Mouse (Mus musculus) heart, embryonic 12.5 days (tissue): ENCODE measurements around the gene Mettl21e. TPM values are rescaled to one million over a fixed set of nuclear protein-coding genes. Genes with fewer than 3 reads are reported as not detected.

Experiments used
- ATAC-seq: fragments of 200-750 bp; cut with Nextera tagmentation; 2 replicates; pipeline ENCODE4 v1.8.0; 2017; ENCODE audit warnings: moderate TSS enrichment, moderate library complexity; ENCODE audit not compliant: insufficient number of reproducible peaks, low FRiP score
- H3K27ac ChIP-seq: fragments of 300-500 bp; sonication (generic); 2 replicates; pipeline ENCODE4 v1.5.1; 2016; ENCODE audit warnings: mild to moderate bottlenecking, moderate library complexity; ENCODE audit not compliant: poor library complexity, severe bottlenecking
- H3K27me3 ChIP-seq: fragments of 300-500 bp; sonication (generic); replicated peaks from 2 replicates; pipeline ENCODE4 v1.6.1; 2016; ENCODE audit warnings: mild to moderate bottlenecking, moderate library complexity
- H3K36me3 ChIP-seq: fragments of 300-500 bp; sonication (generic); 2 replicates; pipeline ENCODE4 v1.6.1; 2016; ENCODE audit warnings: mild to moderate bottlenecking, moderate library complexity
- H3K4me1 ChIP-seq: fragments of 300-500 bp; sonication (generic); replicated peaks from 2 replicates; pipeline ENCODE4 v1.6.1; 2016; ENCODE audit warnings: mild to moderate bottlenecking
- H3K4me2 ChIP-seq: fragments of 300-500 bp; sonication (generic); 2 replicates; pipeline ENCODE4 v1.6.1; 2016; ENCODE audit warnings: mild to moderate bottlenecking, moderate library complexity
- H3K4me3 ChIP-seq: fragments of 300-500 bp; sonication (generic); 2 replicates; pipeline ENCODE4 v1.5.1; 2016; ENCODE audit warnings: mild to moderate bottlenecking
- H3K9ac ChIP-seq: fragments of 300-500 bp; sonication (generic); 2 replicates; pipeline ENCODE4 v1.6.1; 2016; ENCODE audit warnings: mild to moderate bottlenecking, moderate library complexity
- H3K9me3 ChIP-seq: fragments of 300-500 bp; sonication (generic); replicated peaks from 2 replicates; pipeline ENCODE4 v1.6.1; 2016; ENCODE audit warnings: mild to moderate bottlenecking, moderate library complexity
- WGBS: fragments of 180-500 bp; shearing (Covaris S2); methylation state at CpG from one replicate; pipeline ENCODE4 v1.1.7; 2016; 5-methylcytosine and 5-hydroxymethylcytosine counted together
- polyA plus RNA-seq: library from polyadenylated mRNA; unstranded; fragments of >200 nt; fragmentation: Nextera tagmentation; extraction: Ambion mirVana; gene quantifications from 2 replicates; pipeline ENCODE4 v1.2.1, GENCODE M21; 2016

Gene Mettl21e
- polyA plus RNA-seq, 1 experiment from 2014 or later: not detected

- WGBS: 12% methylated on average over 47 of the region's 47 CpGs
- Histone ChIP-seq H3K36me3 (no peaks in the 10 kb centered on the region), H3K9ac (peak overlapping the region; percentile 63), H3K4me2 (peak overlapping the region; percentile 97), H3K27me3 (no peaks in the 10 kb centered on the region), H3K9me3 (no peaks in the 10 kb centered on the region), H3K4me1 (peaks cover 9% of the 10 kb centered on the region; the same call in 1 of the 2 replicates), H3K4me3 (peak overlapping the region; percentile 56), H3K27ac (no peak overlapping the region)
- 0 out of 2 replicates have a peak, but pooled peaks have one; percentile 33 for ATAC-seq
Measured at GRCm38 (mm10) chr1:44198273-44199171, 20.2 kb downstream of the Mettl21e start.

- Histone ChIP-seq H3K4me2 (no peak overlapping the region), H3K27me3 (no peaks in the 10 kb centered on the region), H3K4me3 (no peak overlapping the region), H3K9me3 (no peaks in the 10 kb centered on the region), H3K4me1 (no peaks in the 10 kb centered on the region), H3K27ac (no peak overlapping the region), H3K9ac (no peak overlapping the region), H3K36me3 (peaks cover 13% of the 10 kb centered on the region)
- no peak for ATAC-seq
Measured at GRCm38 (mm10) chr1:44186396-44186795, 32.4 kb downstream of the Mettl21e start.

GRCm38 (mm10) chr1:44178086-44178485 lies 40.7 kb downstream of the Mettl21e start:
- H3K9me3 ChIP-seq: no peaks in the 10 kb centered on the region
- H3K4me3 ChIP-seq: no peak overlapping the region
- H3K4me1 ChIP-seq: no peaks in the 10 kb centered on the region
- no peak for ATAC-seq
- no peaks in the 10 kb centered on the region for H3K27me3 ChIP-seq
- H3K4me2 ChIP-seq: no peak overlapping the region
- 87% methylated on average over 5 of the region's 5 CpGs for WGBS
- peaks cover 73% of the 10 kb centered on the region for H3K36me3 ChIP-seq
- H3K9ac ChIP-seq: no peak overlapping the region
- H3K27ac ChIP-seq: no peak overlapping the region

- no peak for ATAC-seq
- Histone ChIP-seq H3K4me2 (no peak overlapping the region), H3K9me3 (peaks cover 6% of the 10 kb centered on the region), H3K27ac (no peak overlapping the region), H3K4me3 (no peak overlapping the region), H3K4me1 (no peaks in the 10 kb centered on the region), H3K9ac (no peak overlapping the region), H3K27me3 (no peaks in the 10 kb centered on the region), H3K36me3 (peaks cover 76% of the 10 kb centered on the region)
- WGBS: 85% methylated on average over 8 of the region's 8 CpGs
Measured at GRCm38 (mm10) chr1:44173903-44174302, 44.9 kb downstream of the Mettl21e start.

- H3K27ac ChIP-seq: no peak overlapping the region
- no peak overlapping the region for H3K4me2 ChIP-seq
- H3K9me3 ChIP-seq: peaks cover 6% of the 10 kb centered on the region
- WGBS: 90% methylated on average over 4 of the region's 4 CpGs
- peaks cover 78% of the 10 kb centered on the region for H3K36me3 ChIP-seq
- ATAC-seq: no peak
- no peaks in the 10 kb centered on the region for H3K27me3 ChIP-seq
- no peaks in the 10 kb centered on the region for H3K4me1 ChIP-seq
- no peak overlapping the region for H3K4me3 ChIP-seq
- no peak overlapping the region for H3K9ac ChIP-seq
Measured at GRCm38 (mm10) chr1:44172656-44173055, 46.1 kb downstream of the Mettl21e start.

GRCm38 (mm10) chr1:44167859-44168383 lies 50.8 kb downstream of the Mettl21e start:
- Histone ChIP-seq H3K9ac (no peak overlapping the region), H3K36me3 (peaks cover 73% of the 10 kb centered on the region), H3K9me3 (peaks cover 6% of the 10 kb centered on the region), H3K27me3 (no peaks in the 10 kb centered on the region), H3K4me1 (no peaks in the 10 kb centered on the region), H3K27ac (no peak overlapping the region), H3K4me3 (no peak overlapping the region), H3K4me2 (no peak overlapping the region)
- ATAC-seq: no peak
- WGBS: 92% methylated on average over 3 of the region's 3 CpGs

- Histone ChIP-seq H3K36me3 (peaks cover 79% of the 10 kb centered on the region), H3K27me3 (no peaks in the 10 kb centered on the region), H3K27ac (no peak overlapping the region), H3K9ac (no peak overlapping the region), H3K9me3 (no peaks in the 10 kb centered on the region; the same call in 1 of the 2 replicates), H3K4me1 (no peaks in the 10 kb centered on the region), H3K4me2 (no peak overlapping the region), H3K4me3 (no peak overlapping the region)
- no peak for ATAC-seq
- WGBS: 94% methylated on average over 5 of the region's 5 CpGs
Measured at GRCm38 (mm10) chr1:44162389-44162788, 56.4 kb downstream of the Mettl21e start.

GRCm38 (mm10) chr1:44161818-44162217 lies 56.9 kb downstream of the Mettl21e start:
- 87% methylated on average over 6 of the region's 6 CpGs for WGBS

GRCm38 (mm10) chr1:44158317-44158716 lies 60.4 kb downstream of the Mettl21e start:
- 88% methylated on average over 6 of the region's 6 CpGs for WGBS
- Histone ChIP-seq H3K9me3 (no peaks in the 10 kb centered on the region), H3K27ac (no peak overlapping the region), H3K4me3 (no peak overlapping the region), H3K27me3 (no peaks in the 10 kb centered on the region), H3K9ac (no peak overlapping the region), H3K4me2 (no peak overlapping the region), H3K4me1 (no peaks in the 10 kb centered on the region), H3K36me3 (peaks cover 47% of the 10 kb centered on the region)
- no peak for ATAC-seq

More at GRCm38 (mm10) chr1:44161818-44162217, 56.9 kb downstream of the Mettl21e start:
- Histone ChIP-seq H3K36me3 (peaks cover 73% of the 10 kb centered on the region), H3K27me3 (no peaks in the 10 kb centered on the region), H3K27ac (no peak overlapping the region), H3K9me3 (no peaks in the 10 kb centered on the region), H3K4me1 (no peaks in the 10 kb centered on the region), H3K4me3 (no peak overlapping the region), H3K9ac (no peak overlapping the region), H3K4me2 (no peak overlapping the region)
- no peak for ATAC-seq

GRCm38 (mm10) chr1:44155287-44155686 lies 63.5 kb downstream of the Mettl21e start:
- 92% methylated on average over 4 of the region's 4 CpGs for WGBS
- ATAC-seq: no peak

More at GRCm38 (mm10) chr1:44155287-44155686, 63.5 kb downstream of the Mettl21e start:
- no peaks in the 10 kb centered on the region for H3K9me3 ChIP-seq
- H3K36me3 ChIP-seq: peaks cover 25% of the 10 kb centered on the region
- H3K27me3 ChIP-seq: no peaks in the 10 kb centered on the region
- no peak overlapping the region for H3K9ac ChIP-seq
- H3K4me2 ChIP-seq: no peak overlapping the region
- no peak overlapping the region for H3K27ac ChIP-seq
- no peaks in the 10 kb centered on the region for H3K4me1 ChIP-seq
- no peak overlapping the region for H3K4me3 ChIP-seq
